Mouse (Mus musculus): ENCODE results near the gene Sdhd. TPM values are rescaled to one million over a fixed set of nuclear protein-coding genes. Genes with fewer than 3 reads are reported as not detected.

Gene Sdhd
- polyA plus RNA-seq, 1 experiment from 2014 or later = 254 TPM

DNA sequence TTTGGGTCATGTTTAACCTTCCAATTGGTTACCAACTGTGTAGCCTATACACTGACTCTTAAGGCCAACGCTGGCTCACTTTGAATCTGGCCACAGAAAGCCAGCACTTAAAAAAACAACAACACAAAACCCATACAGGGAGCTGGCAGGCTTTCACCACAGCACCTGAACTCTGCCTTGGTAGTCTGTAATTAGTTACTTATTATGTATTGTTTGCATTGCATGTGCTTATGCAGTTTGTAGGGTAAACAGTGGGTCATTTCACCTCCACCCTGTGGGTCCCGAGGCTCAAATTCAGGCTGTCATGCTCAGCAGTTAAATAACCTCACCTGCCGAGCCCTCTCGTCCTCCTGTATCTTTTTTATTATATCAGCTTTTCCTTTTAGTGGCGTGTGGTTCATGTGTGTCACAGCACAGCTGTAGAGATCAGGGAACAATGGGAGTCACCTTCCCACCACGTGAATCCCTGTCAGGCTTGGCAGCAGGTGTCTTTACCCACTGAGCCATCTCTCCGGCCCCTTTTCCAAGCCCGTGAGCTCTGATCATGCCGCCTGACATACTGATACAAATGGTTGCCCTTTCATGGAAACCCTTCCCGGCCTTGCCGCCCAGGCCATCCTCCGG, 8.7 kb downstream of the Sdhd start:
- ATAC-seq (ENCODE audit: low FRiP score) = no peak
- WGBS = 81% methylated on average over 12 of the region's 12 CpGs
- H3K4me3 ChIP-seq (ENCODE audit: low read depth, low read length) = no peak overlapping the region
- DNase-seq (ENCODE audit: low spot score) = no peak
- H3K4me2 ChIP-seq (replicated peaks; ENCODE audit: low read depth, low read length) = no peak overlapping the region
- H3K4me1 ChIP-seq (replicated peaks; ENCODE audit: control insufficient read depth, insufficient read depth, low read length) = no peaks in the 10 kb centered on the region
- H3K27me3 ChIP-seq (ENCODE audit: control insufficient read depth, insufficient read depth, low read length) = no peaks in the 10 kb centered on the region
- H3K9ac ChIP-seq (ENCODE audit: low read depth, low read length) = no peak overlapping the region
- peaks cover 7% of the 10 kb centered on the region for H3K36me3 ChIP-seq (ENCODE audit: control insufficient read depth, insufficient read depth, low read length)
- H3K9me3 ChIP-seq (ENCODE audit: control insufficient read depth, low read length) = no peaks in the 10 kb centered on the region
- no peak overlapping the region for H3K27ac ChIP-seq (ENCODE audit: low read depth, low read length)

DNA sequence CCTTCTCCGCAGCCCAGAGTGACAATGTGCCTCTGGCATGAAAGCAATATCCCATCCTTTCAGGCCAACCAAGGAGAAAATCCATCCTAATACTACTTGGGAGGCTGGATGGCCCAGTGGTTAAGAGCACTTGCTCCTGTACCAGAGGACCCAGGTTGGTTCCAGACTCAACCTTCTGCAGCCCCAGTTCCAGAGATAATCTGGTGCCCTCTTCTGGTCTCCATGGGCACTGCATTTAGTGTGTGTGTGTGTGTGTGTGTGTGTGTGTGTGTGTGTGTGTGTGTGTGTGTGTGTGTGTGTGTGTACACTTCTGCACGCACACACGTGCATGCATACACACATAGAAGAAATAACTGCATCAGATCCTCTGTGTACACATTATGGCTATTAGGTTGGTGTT, 10.1 kb downstream of the Sdhd start:
- no peak overlapping the region for H3K9ac ChIP-seq (ENCODE audit: low read depth, low read length)
- H3K9me3 ChIP-seq (ENCODE audit: control insufficient read depth, low read length) = no peaks in the 10 kb centered on the region
- no peak overlapping the region for H3K4me3 ChIP-seq (ENCODE audit: low read depth, low read length)
- H3K4me2 ChIP-seq (replicated peaks; ENCODE audit: low read depth, low read length) = no peak overlapping the region
- 80% methylated on average over 3 of the region's 3 CpGs for WGBS
- H3K27ac ChIP-seq (ENCODE audit: low read depth, low read length) = no peak overlapping the region
- no peaks in the 10 kb centered on the region for H3K4me1 ChIP-seq (replicated peaks; ENCODE audit: control insufficient read depth, insufficient read depth, low read length)
- DNase-seq (ENCODE audit: low spot score) (peak; percentile 62), ATAC-seq (ENCODE audit: low FRiP score) (no peak)
- H3K27me3 ChIP-seq (ENCODE audit: control insufficient read depth, insufficient read depth, low read length) = no peaks in the 10 kb centered on the region
- H3K36me3 ChIP-seq (ENCODE audit: control insufficient read depth, insufficient read depth, low read length) = peaks cover 7% of the 10 kb centered on the region

- 91% methylated on average over 9 of the region's 9 CpGs for WGBS
- Histone ChIP-seq H3K36me3 (ENCODE audit: control insufficient read depth, insufficient read depth, low read length) (peaks cover 7% of the 10 kb centered on the region), H3K4me2 (replicated peaks; ENCODE audit: low read depth, low read length) (no peak overlapping the region)
These were observed 10.7 kb downstream of the Sdhd start for GRCm38 (mm10) chr9:50592955-50593354.

GRCm38 (mm10) chr9:50590856-50591518, 12.6 kb downstream of the Sdhd start:
- Histone ChIP-seq H3K4me2 (replicated peaks; ENCODE audit: low read depth, low read length) (no peak overlapping the region), H3K36me3 (ENCODE audit: control insufficient read depth, insufficient read depth, low read length) (no peaks in the 10 kb centered on the region), H3K4me1 (replicated peaks; ENCODE audit: control insufficient read depth, insufficient read depth, low read length) (no peaks in the 10 kb centered on the region), H3K9ac (ENCODE audit: low read depth, low read length) (no peak overlapping the region), H3K9me3 (ENCODE audit: control insufficient read depth, low read length) (no peaks in the 10 kb centered on the region), H3K27me3 (ENCODE audit: control insufficient read depth, insufficient read depth, low read length) (no peaks in the 10 kb centered on the region), H3K27ac (ENCODE audit: low read depth, low read length) (no peak overlapping the region), H3K4me3 (ENCODE audit: low read depth, low read length) (no peak overlapping the region)
- no peak for DNase-seq (ENCODE audit: low spot score)
- ATAC-seq (ENCODE audit: low FRiP score) = no peak
- 79% methylated on average over 10 of the region's 10 CpGs for WGBS

More at GRCm38 (mm10) chr9:50592955-50593354, 10.7 kb downstream of the Sdhd start:
- ATAC-seq (ENCODE audit: low FRiP score) = no peak
- Histone ChIP-seq H3K9ac (ENCODE audit: low read depth, low read length) (no peak overlapping the region), H3K9me3 (ENCODE audit: control insufficient read depth, low read length) (no peaks in the 10 kb centered on the region), H3K27ac (ENCODE audit: low read depth, low read length) (no peak overlapping the region), H3K4me1 (replicated peaks; ENCODE audit: control insufficient read depth, insufficient read depth, low read length) (no peaks in the 10 kb centered on the region), H3K4me3 (ENCODE audit: low read depth, low read length) (no peak overlapping the region), H3K27me3 (ENCODE audit: control insufficient read depth, insufficient read depth, low read length) (no peaks in the 10 kb centered on the region)
- no peak for DNase-seq (ENCODE audit: low spot score)

DNA sequence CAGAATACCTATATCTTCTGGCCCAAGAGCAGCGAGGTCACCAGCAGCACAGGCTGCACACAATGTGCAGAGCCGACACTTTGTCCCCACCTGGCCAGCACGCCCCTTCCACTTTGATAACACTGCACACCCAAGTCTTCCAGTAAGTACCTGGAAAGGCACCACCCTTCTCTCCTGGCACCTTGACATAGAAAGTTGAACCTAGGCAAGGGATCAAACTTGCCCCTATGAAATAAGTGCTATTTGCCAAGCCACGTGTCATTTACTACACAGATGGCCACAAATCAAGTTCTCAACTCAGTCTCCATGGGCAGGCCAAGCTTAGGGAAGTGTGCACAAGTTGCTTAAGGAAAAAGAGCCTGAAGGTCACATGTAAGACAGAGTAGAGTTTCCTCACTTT, 16.7 kb downstream of the Sdhd start:
- Histone ChIP-seq H3K27ac (ENCODE audit: low read depth, low read length) (no peak overlapping the region), H3K36me3 (ENCODE audit: control insufficient read depth, insufficient read depth, low read length) (no peaks in the 10 kb centered on the region), H3K4me2 (replicated peaks; ENCODE audit: low read depth, low read length) (no peak overlapping the region), H3K27me3 (ENCODE audit: control insufficient read depth, insufficient read depth, low read length) (no peaks in the 10 kb centered on the region), H3K4me1 (replicated peaks; ENCODE audit: control insufficient read depth, insufficient read depth, low read length) (no peaks in the 10 kb centered on the region), H3K9me3 (ENCODE audit: control insufficient read depth, low read length) (no peaks in the 10 kb centered on the region), H3K9ac (ENCODE audit: low read depth, low read length) (no peak overlapping the region), H3K4me3 (ENCODE audit: low read depth, low read length) (no peak overlapping the region)
- 88% methylated on average over 4 of the region's 4 CpGs for WGBS
- ATAC-seq (ENCODE audit: low FRiP score) = no peak
- no peak for DNase-seq (ENCODE audit: low spot score)

DNA sequence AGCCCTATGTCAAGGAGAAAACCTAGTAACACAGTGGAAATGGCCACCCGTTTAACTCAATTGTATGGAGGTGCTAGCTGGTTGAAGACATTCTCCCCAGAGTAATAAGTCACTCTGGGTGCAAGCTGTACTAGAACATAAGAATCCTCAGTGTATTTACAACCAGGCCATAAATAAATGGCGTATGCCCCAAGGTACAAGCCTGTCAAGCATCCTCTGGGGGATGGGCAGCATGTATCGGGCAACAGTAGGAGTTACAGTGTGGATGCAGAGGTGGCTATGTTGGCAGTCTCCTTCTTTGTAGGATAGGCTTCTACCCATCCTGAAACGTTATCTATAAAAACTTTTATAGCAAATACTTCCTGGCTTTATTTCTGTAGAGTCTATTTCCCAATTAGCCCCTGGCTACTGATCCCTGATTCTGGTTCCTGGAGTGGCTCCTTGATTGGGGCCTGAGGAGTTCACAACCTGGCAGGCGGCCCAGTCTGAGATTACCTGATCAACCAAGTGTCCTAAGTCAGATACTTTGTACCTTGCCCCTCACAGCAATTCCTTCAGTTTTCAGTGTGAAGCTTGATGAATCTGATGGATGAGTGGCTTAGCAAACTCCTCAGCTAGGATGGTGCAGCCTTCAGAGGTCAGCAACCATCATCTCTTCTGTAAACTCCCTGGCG, 18.3 kb downstream of the Sdhd start:
- ATAC-seq (ENCODE audit: low FRiP score) = no peak
- WGBS = 84% methylated on average over 6 of the region's 6 CpGs

DNA sequence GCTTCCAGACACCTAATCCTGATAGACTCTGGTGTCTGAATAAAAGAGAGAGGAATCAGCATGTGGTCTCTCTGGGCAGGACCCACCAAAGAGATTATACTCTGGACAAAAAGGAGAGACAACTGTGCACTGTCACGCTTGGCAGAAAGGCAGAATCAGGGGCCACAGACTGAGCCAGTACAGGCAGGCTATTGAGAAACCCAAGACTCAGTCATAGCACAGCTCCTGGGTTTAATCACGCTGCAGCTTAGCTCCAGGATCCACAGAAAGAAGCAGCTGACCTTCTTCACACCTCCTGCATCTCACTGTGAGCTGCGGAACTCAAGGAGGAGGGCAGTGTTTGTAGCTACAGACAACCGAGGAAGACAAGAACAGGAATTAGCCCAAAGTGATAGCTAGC, 23.2 kb downstream of the Sdhd start:
- ATAC-seq (ENCODE audit: low FRiP score) (no peak), DNase-seq (ENCODE audit: low spot score) (no peak)
- Histone ChIP-seq H3K36me3 (ENCODE audit: control insufficient read depth, insufficient read depth, low read length) (no peaks in the 10 kb centered on the region), H3K9me3 (ENCODE audit: control insufficient read depth, low read length) (no peaks in the 10 kb centered on the region), H3K27ac (ENCODE audit: low read depth, low read length) (no peak overlapping the region), H3K4me3 (ENCODE audit: low read depth, low read length) (no peak overlapping the region), H3K9ac (ENCODE audit: low read depth, low read length) (no peak overlapping the region), H3K27me3 (ENCODE audit: control insufficient read depth, insufficient read depth, low read length) (no peaks in the 10 kb centered on the region), H3K4me2 (replicated peaks; ENCODE audit: low read depth, low read length) (no peak overlapping the region), H3K4me1 (replicated peaks; ENCODE audit: control insufficient read depth, insufficient read depth, low read length) (no peaks in the 10 kb centered on the region)
- WGBS = 42% methylated on average over 4 of the region's 4 CpGs

More for the DNA sequence above, 18.3 kb downstream of the Sdhd start:
- H3K27ac ChIP-seq (ENCODE audit: low read depth, low read length) = no peak overlapping the region
- H3K4me2 ChIP-seq (replicated peaks; ENCODE audit: low read depth, low read length) = no peak overlapping the region
- H3K36me3 ChIP-seq (ENCODE audit: control insufficient read depth, insufficient read depth, low read length) = no peaks in the 10 kb centered on the region
- H3K4me3 ChIP-seq (ENCODE audit: low read depth, low read length) = no peak overlapping the region
- no peaks in the 10 kb centered on the region for H3K27me3 ChIP-seq (ENCODE audit: control insufficient read depth, insufficient read depth, low read length)
- no peak overlapping the region for H3K9ac ChIP-seq (ENCODE audit: low read depth, low read length)
- no peaks in the 10 kb centered on the region for H3K9me3 ChIP-seq (ENCODE audit: control insufficient read depth, low read length)
- no peak for DNase-seq (ENCODE audit: low spot score)
- H3K4me1 ChIP-seq (replicated peaks; ENCODE audit: control insufficient read depth, insufficient read depth, low read length) = no peaks in the 10 kb centered on the region

DNA sequence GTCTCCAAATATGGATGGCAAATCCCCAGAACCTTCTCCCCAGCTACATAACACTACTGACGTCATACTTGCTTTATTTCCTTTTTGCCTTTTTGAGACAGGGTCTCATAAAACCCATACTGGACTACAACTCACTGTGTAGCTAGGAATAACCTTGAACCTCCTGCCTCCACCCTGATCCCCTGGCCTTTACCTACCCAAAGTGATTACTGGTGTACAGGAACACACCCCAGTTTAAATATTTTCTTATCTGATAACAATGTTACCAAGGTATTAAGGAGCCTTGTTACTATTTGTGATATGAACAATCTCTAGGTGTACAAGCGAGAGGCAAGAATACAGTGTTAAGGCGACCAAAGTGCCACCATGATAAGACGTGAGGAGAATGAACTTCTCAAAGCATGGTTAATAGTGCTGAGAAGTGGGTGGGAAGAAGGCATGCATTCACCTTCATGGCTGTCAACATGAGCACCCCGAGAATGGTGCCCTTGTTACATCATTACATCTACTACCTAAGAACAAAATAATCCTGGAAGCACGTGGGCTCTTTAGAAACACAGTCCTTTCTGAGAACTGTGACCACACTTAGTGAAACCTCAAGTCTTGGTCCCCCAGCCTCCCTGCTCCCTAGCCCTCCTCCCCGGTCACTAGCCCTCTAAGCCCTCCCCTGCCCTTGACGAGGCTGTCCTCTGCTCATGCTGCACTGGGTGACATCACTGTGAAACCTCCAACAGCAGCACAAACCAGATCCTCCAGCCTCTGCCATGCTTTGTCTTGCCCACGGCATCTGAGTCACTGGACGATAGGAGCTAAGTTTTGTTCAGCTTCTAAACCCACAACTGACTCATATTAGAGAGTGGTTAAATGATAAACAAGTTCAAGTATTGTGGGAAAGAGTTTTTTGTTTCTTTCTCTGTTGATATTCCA, 33.8 kb downstream of the Sdhd start:
- DNase-seq (ENCODE audit: low spot score) (no peak), ATAC-seq (ENCODE audit: low FRiP score) (no peak)
- Histone ChIP-seq H3K36me3 (ENCODE audit: control insufficient read depth, insufficient read depth, low read length) (no peaks in the 10 kb centered on the region), H3K4me1 (replicated peaks; ENCODE audit: control insufficient read depth, insufficient read depth, low read length) (no peaks in the 10 kb centered on the region), H3K9me3 (ENCODE audit: control insufficient read depth, low read length) (no peaks in the 10 kb centered on the region), H3K4me2 (replicated peaks; ENCODE audit: low read depth, low read length) (no peak overlapping the region), H3K27ac (ENCODE audit: low read depth, low read length) (no peak overlapping the region), H3K27me3 (ENCODE audit: control insufficient read depth, insufficient read depth, low read length) (no peaks in the 10 kb centered on the region), H3K9ac (ENCODE audit: low read depth, low read length) (no peak overlapping the region), H3K4me3 (ENCODE audit: low read depth, low read length) (no peak overlapping the region)
- 80% methylated on average over 10 of the region's 10 CpGs for WGBS
